Mouse (Mus musculus) lung, embryonic 16.5 days (tissue): ENCODE measurements around the gene Tac4. TPM values are rescaled to one million over a fixed set of nuclear protein-coding genes. Genes with fewer than 3 reads are reported as not detected.

Source experiments
- ATAC-seq: fragments of 200-750 bp; cut with Nextera tagmentation; 2 replicates; pipeline ENCODE4 v1.8.0; 2017; ENCODE audit warnings: low read depth, mild to moderate bottlenecking, moderate library complexity
- H3K27ac ChIP-seq: fragments of 300-500 bp; sonication (generic); 2 replicates; pipeline ENCODE4 v1.5.1; 2014; ENCODE audit warnings: mild to moderate bottlenecking, control low read depth, low read length
- H3K27me3 ChIP-seq: fragments of 300-500 bp; sonication (generic); 2 replicates; pipeline ENCODE4 v1.6.1; 2014; ENCODE audit warnings: low read depth, low read length, mixed read lengths; ENCODE audit not compliant: control insufficient read depth, insufficient read depth
- H3K36me3 ChIP-seq: fragments of 300-500 bp; sonication (generic); 2 replicates; pipeline ENCODE4 v1.6.1; 2014; ENCODE audit warnings: low read length; ENCODE audit not compliant: control insufficient read depth, insufficient read depth
- H3K4me1 ChIP-seq: fragments of 300-500 bp; sonication (generic); replicated peaks from 2 replicates; pipeline ENCODE4 v1.6.1; 2014; ENCODE audit warnings: low read length, mixed read lengths; ENCODE audit not compliant: control insufficient read depth, insufficient read depth
- H3K4me2 ChIP-seq: fragments of 300-500 bp; sonication (generic); 2 replicates; pipeline ENCODE4 v1.6.1; 2014; ENCODE audit warnings: low read depth, low read length, control low read depth
- H3K4me3 ChIP-seq: fragments of 300-500 bp; sonication (generic); 2 replicates; pipeline ENCODE4 v1.5.1; 2014; ENCODE audit warnings: mild to moderate bottlenecking, low read length, control low read depth
- H3K9ac ChIP-seq: fragments of 300-500 bp; sonication (generic); 2 replicates; pipeline ENCODE4 v1.6.1; 2014; ENCODE audit warnings: low read length, control low read depth
- H3K9me3 ChIP-seq: fragments of 300-500 bp; sonication (generic); 2 replicates; pipeline ENCODE4 v1.6.1; 2016; ENCODE audit warnings: low read length; ENCODE audit not compliant: control insufficient read depth
- WGBS: fragments of 180-500 bp; shearing (Covaris S2); extraction: QIAGEN DNeasy Blood & Tissue Kit; methylation state at CpG from one replicate; pipeline ENCODE4 v1.1.7; 2014; 5-methylcytosine and 5-hydroxymethylcytosine counted together
- polyA plus RNA-seq: library from polyadenylated mRNA; unstranded; fragments of >200 nt; fragmentation: Nextera tagmentation; extraction: Ambion mirVana; gene quantifications from 2 replicates; pipeline ENCODE4 v1.2.1, GENCODE M21; 2015

Tac4 gene
- polyA plus RNA-seq, 1 experiment from 2014 or later, result not detected

DNA sequence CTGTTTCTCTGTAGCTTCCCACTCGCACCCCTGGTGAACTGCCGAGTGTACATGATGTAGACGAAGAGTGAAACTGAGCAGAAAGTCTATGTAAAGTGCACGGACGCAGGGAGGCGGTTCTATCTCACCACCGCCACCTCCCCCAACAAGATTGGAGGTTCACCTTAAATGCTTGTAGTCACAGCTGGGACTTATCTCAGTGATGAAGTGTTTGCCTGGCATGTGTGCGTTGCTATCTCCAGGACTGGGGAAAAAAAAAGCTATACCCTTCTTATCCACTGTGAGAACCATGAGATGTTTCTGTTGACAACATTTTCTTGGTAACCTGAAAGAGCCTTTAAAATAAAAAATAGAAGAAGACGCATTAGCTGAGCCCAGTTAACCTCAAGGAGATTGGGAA lies 56.8 kb downstream of the Tac4 start:
- Histone ChIP-seq H3K9me3 (no peaks in the 10 kb centered on the region), H3K27ac (no peak overlapping the region), H3K4me1 (no peaks in the 10 kb centered on the region), H3K4me3 (no peak overlapping the region), H3K9ac (no peak overlapping the region), H3K27me3 (no peaks in the 10 kb centered on the region), H3K4me2 (no peak overlapping the region), H3K36me3 (no peaks in the 10 kb centered on the region)
- ATAC-seq, result no peak
- 38% methylated on average over 9 of the region's 9 CpGs for WGBS

Other genes starting within 250 kb of the Tac4 start
- gene Pdk2, start 220.2 kb upstream of the Tac4 start, polyA plus RNA-seq, result 37.3 and 43.3 TPM in 2 replicates
- gene Itga3, start 184.7 kb upstream of the Tac4 start, polyA plus RNA-seq, result 23.3 and 25.8 TPM in 2 replicates
- gene Dlx3, start 141.4 kb upstream of the Tac4 start, polyA plus RNA-seq, result 0.31 and 0.77 TPM in 2 replicates
- gene Dlx4, start 115.3 kb upstream of the Tac4 start, polyA plus RNA-seq, result 1.0 and 1.3 TPM in 2 replicates
- gene Kat7, start 48.7 kb downstream of the Tac4 start, polyA plus RNA-seq, result 75.3 and 80.2 TPM in 2 replicates
- 15.1 and 15.7 TPM in 2 replicates for gene Fam117a, start 75.5 kb downstream of the Tac4 start, polyA plus RNA-seq
- 91.1 and 92.7 TPM in 2 replicates for gene Slc35b1, start 123.2 kb downstream of the Tac4 start, polyA plus RNA-seq
- gene Spop, start 152.6 kb downstream of the Tac4 start, polyA plus RNA-seq, result 150 and 170 TPM in 2 replicates